Mouse (Mus musculus): ENCODE measurements around the gene Atp6v0b. TPM values are rescaled to one million over a fixed set of nuclear protein-coding genes. Genes with fewer than 3 reads are reported as not detected.

Atp6v0b gene
- polyA plus RNA-seq, 1 experiment from 2014 or later = 154 TPM

- H3K9ac ChIP-seq (replicated peaks; ENCODE audit: low read length) = peak overlapping the region; percentile 81
- peak; percentile 56 for ATAC-seq (replicated peaks; ENCODE audit: insufficient number of reproducible peaks, low FRiP score, low TSS enrichment, low read depth)
- no peaks in the 10 kb centered on the region for H3K27me3 ChIP-seq (ENCODE audit: control insufficient read depth, insufficient read depth, low read length)
- peak; percentile 86 for DNase-seq (ENCODE audit: low spot score)
- peak overlapping the region; percentile 96 for H3K4me2 ChIP-seq (ENCODE audit: low read depth, low read length)
- under 1% methylated on average over 36 of the region's 36 CpGs for WGBS
- H3K27ac ChIP-seq (replicated peaks; ENCODE audit: low read depth, low read length) = peak overlapping the region; percentile 52
- no peaks in the 10 kb centered on the region for H3K4me1 ChIP-seq (ENCODE audit: control insufficient read depth, insufficient read depth, low read length)
- no peaks in the 10 kb centered on the region for H3K9me3 ChIP-seq (replicated peaks; ENCODE audit: control insufficient read depth, low read length)
- no peaks in the 10 kb centered on the region for H3K36me3 ChIP-seq (replicated peaks; ENCODE audit: control insufficient read depth, insufficient read depth, low read depth, low read length)
- peak overlapping the region; percentile 80 for H3K4me3 ChIP-seq (ENCODE audit: low read depth, low read length)
Observed at GRCm38 (mm10) chr4:117834845-117835530, 52.1 kb downstream of the Atp6v0b start.

GRCm38 (mm10) chr4:117834457-117834844, 52.7 kb downstream of the Atp6v0b start, which contains the start of gene Slc6a9:
TSS of gene Slc6a9 (plus strand) at chr4:117834506.
- H3K9me3 ChIP-seq (replicated peaks; ENCODE audit: control insufficient read depth, low read length) = no peaks in the 10 kb centered on the region
- no peaks in the 10 kb centered on the region for H3K36me3 ChIP-seq (replicated peaks; ENCODE audit: control insufficient read depth, insufficient read depth, low read depth, low read length)
- peak within 1 kb of the TSS; percentile 81 for H3K9ac ChIP-seq (replicated peaks; ENCODE audit: low read length)
- DNase-seq (ENCODE audit: low spot score) = no peak
- H3K27ac ChIP-seq (replicated peaks; ENCODE audit: low read depth, low read length) = peak within 1 kb of the TSS; percentile 52
- H3K4me1 ChIP-seq (ENCODE audit: control insufficient read depth, insufficient read depth, low read length) = 0 out of 2 replicates have a peak, but pooled peaks cover 4% of the 10 kb centered on the region
- H3K4me2 ChIP-seq (ENCODE audit: low read depth, low read length) = peak within 1 kb of the TSS; percentile 96
- H3K4me3 ChIP-seq (ENCODE audit: low read depth, low read length) = peak within 1 kb of the TSS; percentile 80
- no peak for ATAC-seq (replicated peaks; ENCODE audit: insufficient number of reproducible peaks, low FRiP score, low TSS enrichment, low read depth)
- whole genome bisulfite sequencing = 14% methylated on average over 3 of the region's 3 CpGs
- H3K27me3 ChIP-seq (ENCODE audit: control insufficient read depth, insufficient read depth, low read length) = no peaks in the 10 kb centered on the region

Other genes with a start within 250 kb of the Atp6v0b start
- 89.6 and 89.9 TPM in 2 replicates for gene Dmap1, start 205.1 kb downstream of the Atp6v0b start, polyA plus RNA-seq (2014; fragmentation: Nextera tagmentation; extraction: Ambion mirVana)
- gene Gm12845, start 162.9 kb downstream of the Atp6v0b start, polyA plus RNA-seq (2014; fragmentation: Nextera tagmentation; extraction: Ambion mirVana) = not detected in 2 replicates
- gene Klf17, start 121.7 kb downstream of the Atp6v0b start, polyA plus RNA-seq (2014; fragmentation: Nextera tagmentation; extraction: Ambion mirVana) = not detected in 2 replicates
- 5.3 and 5.9 TPM in 2 replicates for gene Slc6a9, start 52.8 kb downstream of the Atp6v0b start, polyA plus RNA-seq (2014; fragmentation: Nextera tagmentation; extraction: Ambion mirVana)
- gene Ccdc24, start 14.8 kb downstream of the Atp6v0b start, polyA plus RNA-seq (2014; fragmentation: Nextera tagmentation; extraction: Ambion mirVana) = 0.86 and 1.6 TPM in 2 replicates
- 24.9 and 26.5 TPM in 2 replicates for gene B4galt2, start 3.8 kb downstream of the Atp6v0b start, polyA plus RNA-seq (2014; fragmentation: Nextera tagmentation; extraction: Ambion mirVana)
- gene Dph2, start 4.7 kb upstream of the Atp6v0b start, polyA plus RNA-seq (2014; fragmentation: Nextera tagmentation; extraction: Ambion mirVana) = 20.8 and 23.8 TPM in 2 replicates
- 41.0 and 43.6 TPM in 2 replicates for gene Ipo13, start 27.7 kb upstream of the Atp6v0b start, polyA plus RNA-seq (2014; fragmentation: Nextera tagmentation; extraction: Ambion mirVana)
- gene Artn, start 42.4 kb upstream of the Atp6v0b start, polyA plus RNA-seq (2014; fragmentation: Nextera tagmentation; extraction: Ambion mirVana) = 2.0 and 2.6 TPM in 2 replicates
- 4.8 and 5.6 TPM in 2 replicates for gene St3gal3, start 247.6 kb upstream of the Atp6v0b start, polyA plus RNA-seq (2014; fragmentation: Nextera tagmentation; extraction: Ambion mirVana)